Mouse (Mus musculus) urinary bladder, postnatal 10 days (tissue): Measurements from ENCODE around the gene Nt5c3.

ENCODE experiments used
- DNase-seq: peaks from one replicate; pipeline ENCODE4 v3.0.0; 2022; ENCODE audit warnings: low spot score

Gene Nt5c3

DNA sequence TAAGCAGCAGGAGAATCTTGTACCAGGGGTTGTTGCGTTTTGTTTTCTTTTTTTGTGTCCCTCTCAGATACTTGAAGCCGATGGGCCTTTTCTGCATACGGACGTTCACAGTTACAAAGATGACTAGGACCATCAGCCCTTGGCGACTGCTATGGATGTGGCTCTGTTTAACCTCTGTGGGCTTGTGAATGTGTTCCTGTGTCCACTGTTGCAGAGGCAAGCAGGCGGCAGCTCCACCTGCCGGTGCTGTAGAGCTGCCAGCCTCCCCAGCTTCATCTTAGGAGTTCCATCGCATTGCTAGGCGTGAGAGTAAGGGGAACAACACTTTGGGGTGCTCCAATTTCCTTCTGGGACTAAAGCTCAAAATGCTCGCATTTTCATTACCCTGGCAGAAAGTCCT lies 88.2 kb downstream of the Nt5c3 start:
- no peak for DNase-seq

DNA sequence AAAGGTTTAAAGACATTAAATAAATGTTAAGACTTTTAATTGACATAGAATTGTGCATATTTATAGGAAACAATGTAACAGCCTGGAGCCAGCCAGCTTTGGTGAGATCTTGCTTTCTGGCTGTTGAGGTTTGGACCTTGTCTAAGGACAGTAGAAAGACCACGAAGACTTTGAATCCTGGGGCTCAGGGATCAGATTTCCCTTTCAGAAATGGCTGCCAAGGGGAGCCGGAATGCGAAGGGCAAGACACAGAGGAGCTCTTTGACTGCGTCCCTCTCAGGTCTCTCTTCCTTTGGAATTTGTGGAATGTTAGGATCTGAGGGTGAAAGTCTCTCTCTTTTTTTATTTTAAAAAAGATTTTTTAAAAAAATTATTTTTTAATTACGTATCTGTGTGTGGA lies 89.0 kb downstream of the Nt5c3 start:
- DNase-seq, result no peak

DNA sequence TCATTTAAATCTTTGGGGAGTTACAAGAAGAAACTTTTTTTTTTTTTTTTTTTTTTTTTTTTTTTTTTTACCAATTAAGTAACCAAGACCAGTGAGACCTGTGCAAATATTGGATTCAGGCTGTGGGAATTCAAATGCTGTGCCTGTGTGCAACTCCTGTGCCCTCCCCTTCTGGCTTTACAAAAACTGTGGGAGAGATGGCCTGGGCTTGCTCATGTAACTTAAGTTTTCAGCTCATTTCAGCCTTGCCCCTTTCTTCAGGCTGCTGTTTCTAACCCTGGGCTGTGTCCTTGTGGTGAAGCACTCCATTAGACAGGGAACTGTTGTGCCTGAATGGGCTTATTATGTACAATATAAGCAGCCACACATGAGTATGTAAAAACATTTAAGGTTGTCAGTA lies 90.9 kb downstream of the Nt5c3 start:
- DNase-seq, result no peak

DNA sequence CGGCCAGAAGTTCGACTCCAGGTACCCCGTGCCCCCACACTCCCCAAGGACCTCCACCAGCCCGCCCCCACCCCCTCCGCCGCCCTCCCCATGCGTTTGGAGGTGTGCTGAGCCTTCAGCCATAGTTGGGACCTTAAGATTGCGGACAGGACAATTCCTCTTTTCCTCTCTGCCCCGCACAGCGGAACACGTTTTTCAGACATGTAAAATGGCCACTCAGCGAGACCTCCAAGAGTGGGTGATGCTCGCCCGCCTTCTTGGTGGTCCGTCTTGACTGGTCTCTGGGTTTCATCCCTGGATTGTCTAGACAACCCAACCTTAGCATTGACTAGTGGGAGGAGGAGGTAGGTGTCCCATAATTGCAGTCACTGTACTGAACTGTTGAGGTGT lies 91.3 kb downstream of the Nt5c3 start:
- DNase-seq, result no peak
